Mouse (Mus musculus) kidney, adult 2 months (tissue): Measurements from ENCODE around the gene Scnn1a. TPM values are rescaled to one million over a fixed set of nuclear protein-coding genes. Genes with fewer than 3 reads are reported as not detected.
"Not testable (repeated sequence)": the region's sequence is repeated elsewhere in the genome, so short reads cannot be mapped to it uniquely, and the experiment has no call there.

ENCODE experiments used
- DNase-seq: peaks from one replicate; pipeline ENCODE4 v3.0.0; 2021
- H3K27ac ChIP-seq: fragments of 200-500 bp; 2 replicates; pipeline ENCODE4 v1.5.1; 2012; ENCODE audit warnings: low read depth, low read length, control low read depth, inconsistent platforms; ENCODE audit not compliant: insufficient read depth
- H3K27me3 ChIP-seq: fragments of 200-500 bp; replicated peaks from 2 replicates; pipeline ENCODE4 v1.6.1; 2012; ENCODE audit warnings: mild to moderate bottlenecking, moderate library complexity, low read length, inconsistent platforms; ENCODE audit not compliant: control insufficient read depth, insufficient read depth
- H3K36me3 ChIP-seq: fragments of 200-500 bp; 2 replicates; pipeline ENCODE4 v1.6.1; 2012; ENCODE audit warnings: mild to moderate bottlenecking, moderate library complexity, low read length, inconsistent platforms; ENCODE audit not compliant: control insufficient read depth, insufficient read depth
- H3K4me1 ChIP-seq: fragments of 200-500 bp; 2 replicates; pipeline ENCODE4 v1.6.1; 2011; ENCODE audit warnings: low read length; ENCODE audit not compliant: control insufficient read depth, insufficient read depth
- H3K4me3 ChIP-seq: fragments of 200-500 bp; 2 replicates; pipeline ENCODE4 v1.5.1; 2011; ENCODE audit warnings: mild to moderate bottlenecking, low read depth, low read length, control low read depth; ENCODE audit not compliant: insufficient read depth
- CTCF ChIP-seq: fragments of 200-500 bp; conservative IDR thresholded peaks from 2 replicates; pipeline ENCODE4 v1.5.1; 2011; ENCODE audit warnings: low read depth, mild to moderate bottlenecking, control low read depth, low read length, moderate library complexity, mixed read lengths; ENCODE audit not compliant: insufficient read depth, insufficient read length
- POLR2A ChIP-seq: fragments of 200-500 bp; IDR thresholded peaks from one replicate; pipeline ENCODE4 v1.6.1; 2011; ENCODE audit warnings: low read depth, low read length, control low read depth
- WGBS: fragments of 180-500 bp; shearing (Covaris S2); methylation state at CpG from one replicate; pipeline ENCODE4 v1.1.7; 2018; 5-methylcytosine and 5-hydroxymethylcytosine counted together
- polyA plus RNA-seq: library from polyadenylated mRNA; depleted of rRNA; stranded (reverse); fragments of >200 nt; gene quantifications from 2 replicates; pipeline ENCODE4 v1.2.3, GENCODE M21; 2012

The Scnn1a gene
- polyA plus RNA-seq, 1 experiment, result 83.5 TPM

DNA sequence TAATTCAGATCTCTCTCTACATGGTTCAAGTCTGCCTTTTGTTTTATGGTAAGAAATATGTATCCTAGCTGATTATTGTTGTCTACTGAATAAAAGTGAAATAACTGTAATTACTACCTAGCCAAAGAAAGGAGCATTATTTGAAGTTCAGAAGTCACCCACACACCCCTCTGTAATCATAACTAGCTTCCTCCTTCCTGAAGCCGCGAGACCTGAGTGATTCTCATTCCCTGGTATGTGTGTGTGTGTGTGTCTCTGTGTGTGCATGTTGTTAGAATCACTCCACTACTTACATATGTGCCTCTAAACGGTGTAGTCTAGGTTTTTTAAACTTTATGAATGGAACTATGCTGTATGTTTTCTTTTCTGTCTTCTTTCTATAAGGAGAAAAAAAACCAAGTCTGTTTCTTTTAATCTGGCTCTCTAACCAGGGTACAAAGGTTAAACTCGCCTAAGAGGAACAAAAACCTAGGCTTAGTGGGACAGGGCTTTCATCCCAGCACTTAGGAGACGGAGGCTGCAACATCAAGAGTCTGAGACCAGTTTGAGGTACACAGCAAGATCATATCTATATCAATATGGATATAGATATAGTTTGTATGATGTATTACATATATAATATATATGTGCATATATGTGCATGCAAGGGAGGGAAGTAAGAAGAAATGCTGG, 23.2 kb upstream of the Scnn1a start:
- no peaks in the 10 kb centered on the region for H3K36me3 ChIP-seq
- 47% methylated on average over 5 of the region's 5 CpGs for WGBS
- no peaks in the 10 kb centered on the region for H3K27me3 ChIP-seq
- H3K27ac ChIP-seq, result peak overlapping the region; percentile 70
- H3K4me3 ChIP-seq, result no peak overlapping the region
- H3K4me1 ChIP-seq, result no peaks in the 10 kb centered on the region; the same call in 1 of the 2 replicates
- TF ChIP-seq CTCF (no peak), POLR2A (no peak)
- peak; percentile 48 for DNase-seq

DNA sequence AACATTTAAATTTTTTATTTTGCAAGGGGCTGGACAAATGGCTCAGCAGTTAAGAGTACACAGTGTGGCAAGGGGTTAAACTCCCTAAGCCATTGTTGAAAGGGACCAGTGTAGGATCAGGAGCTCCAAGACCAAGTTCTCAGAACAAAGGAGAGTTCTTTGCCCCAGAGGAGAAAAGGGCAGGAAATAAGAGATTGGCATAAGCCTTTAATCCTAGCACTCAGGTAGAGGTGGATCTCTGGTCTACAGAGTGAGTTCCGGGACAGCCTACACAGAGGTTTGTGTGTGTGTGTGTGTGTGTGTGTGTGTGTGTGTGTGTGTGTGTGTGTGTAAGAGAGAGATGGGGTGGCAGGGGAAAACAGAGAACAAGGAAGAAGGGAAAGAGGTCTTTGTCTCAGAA, 19.5 kb upstream of the Scnn1a start:
- Histone ChIP-seq H3K4me3 (no peak overlapping the region), H3K36me3 (no peaks in the 10 kb centered on the region), H3K27ac (no peak overlapping the region), H3K4me1 (no peaks in the 10 kb centered on the region; the same call in 1 of the 2 replicates), H3K27me3 (no peaks in the 10 kb centered on the region)
- DNase-seq, result no peak
- TF ChIP-seq POLR2A (no peak), CTCF (no peak)
- 75% methylated on average over 1 of the region's 1 CpGs for WGBS

DNA sequence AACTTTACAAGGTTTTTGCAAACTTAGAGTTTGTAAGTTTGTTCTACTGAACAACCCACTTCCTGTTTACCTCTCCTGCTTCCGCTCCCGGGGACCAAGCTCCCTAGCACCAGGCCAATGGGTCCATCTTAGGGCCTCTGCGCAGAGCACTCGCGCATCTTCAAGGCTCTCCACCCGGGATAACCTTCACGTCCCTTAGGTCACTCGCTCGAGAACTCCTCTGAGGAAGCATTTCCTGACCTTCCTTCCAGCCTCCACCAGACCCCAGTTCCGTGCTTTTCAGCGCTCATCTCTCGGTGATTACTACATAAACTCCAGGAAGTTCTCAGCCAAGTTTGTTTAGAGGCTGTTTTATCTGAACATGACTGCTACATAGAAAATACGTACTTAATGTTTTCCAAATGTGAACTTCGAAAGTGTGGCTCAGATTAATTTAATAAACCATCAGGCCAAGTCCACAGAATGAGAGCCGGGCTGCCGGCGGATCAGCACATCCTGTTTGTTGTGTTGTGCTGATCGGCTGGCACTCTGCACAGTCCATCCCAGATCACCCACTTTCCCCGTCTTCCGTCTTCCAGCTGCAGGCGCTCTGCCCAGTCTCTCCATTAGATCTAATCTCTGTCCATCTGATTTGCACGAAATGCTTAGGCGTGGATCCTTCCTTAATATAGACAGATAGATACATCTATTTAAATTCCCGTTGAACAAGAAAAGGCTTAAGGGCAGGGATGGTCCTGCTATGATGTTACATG, 18.1 kb upstream of the Scnn1a start:
- DNase-seq, result peak; percentile 59
- Histone ChIP-seq H3K36me3 (no peaks in the 10 kb centered on the region), H3K27ac (peak overlapping the region; percentile 57), H3K4me3 (no peak overlapping the region), H3K4me1 (no peaks in the 10 kb centered on the region), H3K27me3 (no peaks in the 10 kb centered on the region)
- TF ChIP-seq CTCF (no peak), POLR2A (no peak)
- 65% methylated on average over 24 of the region's 24 CpGs for WGBS

DNA sequence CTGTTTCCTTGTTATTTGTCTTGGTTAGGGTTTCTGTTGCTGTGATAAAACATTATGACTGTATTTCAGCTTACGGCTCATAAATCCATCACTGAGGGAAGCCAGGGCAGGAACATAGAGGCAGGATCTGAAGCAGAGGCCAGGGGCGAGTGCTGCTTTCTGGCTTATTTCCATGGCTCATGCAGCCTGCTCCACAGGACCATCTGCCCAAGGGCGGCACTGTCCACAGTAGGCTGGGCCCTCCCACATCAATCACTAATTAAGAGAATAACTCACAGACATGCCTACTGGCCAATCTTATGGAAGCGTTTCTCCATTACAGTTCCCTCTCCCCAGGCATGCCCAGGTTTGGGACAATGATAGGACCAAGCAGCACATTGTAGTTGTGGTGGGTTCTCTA, 17.2 kb upstream of the Scnn1a start:
- peaks cover 3% of the 10 kb centered on the region; the same call in 1 of the 2 replicates for H3K36me3 ChIP-seq
- DNase-seq, result peak; percentile 27
- peak overlapping the region; percentile 57; the same call in 1 of the 2 replicates for H3K27ac ChIP-seq
- H3K4me3 ChIP-seq, result no peak overlapping the region
- TF ChIP-seq CTCF (no peak), POLR2A (no peak)
- no peaks in the 10 kb centered on the region for H3K27me3 ChIP-seq
- H3K4me1 ChIP-seq, result no peaks in the 10 kb centered on the region
- 53% methylated on average over 4 of the region's 4 CpGs for whole genome bisulfite sequencing

DNA sequence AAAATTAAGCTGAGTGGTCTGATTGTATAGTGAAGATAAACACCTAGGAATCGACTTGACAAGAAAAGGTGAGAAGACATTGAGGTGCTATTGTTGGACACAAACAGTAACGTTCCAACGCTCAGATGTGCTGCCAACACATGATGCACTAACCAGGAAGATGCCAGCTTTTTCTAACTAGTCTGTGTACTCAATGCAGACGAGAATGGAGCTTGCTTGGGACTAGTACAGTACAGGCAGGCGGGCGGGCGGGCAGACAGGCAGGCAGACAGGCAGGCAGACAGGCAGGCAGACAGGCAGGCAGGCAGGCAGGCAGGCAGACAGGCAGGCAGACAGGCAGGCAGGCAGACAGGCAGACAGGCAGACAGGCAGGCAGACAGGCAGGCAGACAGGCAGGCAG, 16.1 kb upstream of the Scnn1a start:
- not testable (repeated sequence) for H3K4me3 ChIP-seq, H3K27me3 ChIP-seq, DNase-seq, H3K27ac ChIP-seq, H3K4me1 ChIP-seq, H3K36me3 ChIP-seq
- WGBS, result 92% methylated on average over 7 of the region's 7 CpGs

DNA sequence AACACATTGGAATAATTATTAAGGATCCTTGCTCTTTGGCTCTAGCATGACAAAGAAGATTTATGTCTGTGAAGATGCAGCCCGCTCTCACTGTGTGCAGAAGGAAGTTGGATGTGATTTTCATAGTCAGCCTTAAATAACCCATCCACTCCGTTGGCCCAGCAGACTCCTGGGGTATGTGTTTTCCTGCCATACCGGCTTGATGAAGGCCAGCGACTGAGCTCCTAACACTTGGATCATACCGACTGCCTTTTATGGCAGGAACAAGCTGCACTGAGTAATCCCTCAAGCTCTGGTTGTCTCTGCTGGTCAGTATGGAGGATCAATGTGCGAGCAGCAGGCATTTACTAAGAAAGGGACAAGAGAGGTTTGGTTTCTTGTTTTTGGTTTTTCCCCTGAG, 15.0 kb upstream of the Scnn1a start:
- no peak for DNase-seq
- 74% methylated on average over 6 of the region's 6 CpGs for WGBS
- no peaks in the 10 kb centered on the region for H3K27me3 ChIP-seq
- H3K4me3 ChIP-seq, result no peak overlapping the region
- no peak overlapping the region for H3K27ac ChIP-seq
- no peaks in the 10 kb centered on the region for H3K4me1 ChIP-seq
- TF ChIP-seq CTCF, result no peak
- no peak for TF ChIP-seq POLR2A
- peaks cover 3% of the 10 kb centered on the region; the same call in 1 of the 2 replicates for H3K36me3 ChIP-seq

DNA sequence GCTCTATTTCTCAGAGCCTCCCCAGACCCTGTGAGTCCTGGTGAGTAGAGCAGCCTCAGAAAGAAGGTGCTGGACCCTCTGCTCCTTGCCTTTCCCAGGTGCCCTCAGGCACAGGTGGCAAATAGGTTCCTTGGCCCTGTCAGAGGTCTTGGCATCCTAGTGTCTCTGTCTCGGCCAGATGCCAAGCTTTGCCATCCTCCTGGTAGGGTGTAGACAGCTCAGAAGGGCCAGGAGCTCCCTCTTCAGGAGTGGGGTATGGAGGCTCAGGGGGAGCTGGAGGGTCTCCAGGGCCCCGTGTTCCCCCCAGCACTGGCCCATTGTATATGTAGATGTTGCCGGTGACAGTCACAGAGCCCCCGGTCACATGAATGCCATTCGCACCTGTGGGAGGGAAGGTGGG, 13.4 kb upstream of the Scnn1a start:
- TF ChIP-seq POLR2A (no peak), CTCF (no peak)
- peaks cover 3% of the 10 kb centered on the region for H3K36me3 ChIP-seq
- no peaks in the 10 kb centered on the region for H3K4me1 ChIP-seq
- DNase-seq, result no peak
- no peaks in the 10 kb centered on the region for H3K27me3 ChIP-seq
- no peak overlapping the region for H3K27ac ChIP-seq
- H3K4me3 ChIP-seq, result no peak overlapping the region
- 92% methylated on average over 5 of the region's 5 CpGs for WGBS
